Mouse (Mus musculus) liver, embryonic 14 days (tissue): ENCODE data around the gene Rai1. TPM values are rescaled to one million over a fixed set of nuclear protein-coding genes. Genes with fewer than 3 reads are reported as not detected.

Experiments
- polyA plus RNA-seq: library from polyadenylated mRNA; depleted of rRNA; stranded (reverse); fragments of >200 nt; gene quantifications from 2 replicates; pipeline ENCODE4 v1.2.3, GENCODE M21; 2012; rRNA removed

Gene Rai1
- 6.2 and 7.1 TPM in 2 replicates for polyA plus RNA-seq

GRCm38 (mm10) chr11:60104810-60105592 lies at the start of gene Rai1:
TSS of gene Rai1 (plus strand) at chr11:60105013.

DNA sequence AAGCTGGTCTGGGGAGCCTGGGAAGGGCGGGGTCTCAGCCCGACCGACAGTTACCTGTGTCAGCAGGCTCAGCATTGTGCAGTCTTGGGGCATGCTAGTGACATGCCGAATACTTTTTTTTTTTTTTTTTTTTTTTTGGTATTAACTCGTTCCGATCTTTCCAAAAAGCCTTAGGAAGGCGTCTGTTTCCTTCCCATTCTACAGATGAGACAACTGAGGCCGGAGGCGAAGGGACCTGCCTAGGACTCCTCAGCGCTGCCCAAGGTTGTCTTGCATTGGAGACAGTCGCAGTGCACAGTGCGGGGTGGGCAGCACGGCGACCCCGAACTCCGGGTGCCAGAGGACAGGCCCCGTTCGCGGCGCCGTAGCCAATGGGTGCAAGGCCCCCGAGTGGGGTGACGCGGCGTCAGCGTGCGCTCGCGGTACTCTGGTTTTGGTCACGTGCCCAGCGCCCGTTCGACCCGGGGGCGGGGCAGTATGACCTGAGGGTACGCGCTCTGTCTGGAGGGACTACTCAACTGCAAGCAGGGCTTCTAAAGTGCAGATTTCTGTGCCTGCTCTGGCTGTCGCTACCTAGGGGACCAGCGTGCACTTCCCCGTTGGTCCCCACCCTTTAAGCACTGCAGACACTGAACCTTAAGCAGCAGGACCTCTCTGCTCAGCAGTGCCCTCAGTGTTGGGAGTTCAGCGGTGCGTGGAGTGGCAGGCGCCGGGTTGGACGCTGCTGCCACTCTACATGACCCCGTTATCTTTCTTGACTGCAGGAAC lies 117.8 kb downstream of the Rai1 start, which contains the start of gene Srebf1:
Gene Srebf1, minus strand, starts transcription at position 113 of the 768 bp plus-strand sequence.

Other genes with a start within 250 kb of the Rai1 start
- gene Med9, start 156.8 kb upstream of the Rai1 start, polyA plus RNA-seq = 10.6 and 11.8 TPM in 2 replicates
- 0.36 and 0.47 TPM in 2 replicates for gene Rasd1, start 140.1 kb upstream of the Rai1 start, polyA plus RNA-seq
- gene Pemt, start 58.5 kb upstream of the Rai1 start, polyA plus RNA-seq = 4.4 and 4.7 TPM in 2 replicates
- 33.8 and 33.9 TPM in 2 replicates for gene Srebf1, start 117.6 kb downstream of the Rai1 start, polyA plus RNA-seq
- 4.8 and 5.0 TPM in 2 replicates for gene Tom1l2, start 247.9 kb downstream of the Rai1 start, polyA plus RNA-seq
- gene Drc3, start 248.3 kb downstream of the Rai1 start, polyA plus RNA-seq = 0.28 and 0.31 TPM in 2 replicates